Mouse (Mus musculus): ENCODE results near the gene Cks1b. TPM values are rescaled to one million over a fixed set of nuclear protein-coding genes. Genes with fewer than 3 reads are reported as not detected.

Gene Cks1b
- total and polyA plus RNA-seq, 3 experiments = 173 to 270 (median 268) TPM

- dilution Hi-C loops (cut with MboI; ENCODE audit: extremely low pct_ligation_motif_present, extremely low pct_unique_long_range_greater_than_20kb, low sequenced_read_pairs) = no loop called here
Measured at GRCm38 (mm10) chr3:89377831-89378230, 40.4 kb downstream of the Cks1b start.

GRCm38 (mm10) chr3:89373581-89374231 lies 44.5 kb downstream of the Cks1b start:
- Histone ChIP-seq H3K27me3 (replicated peaks) (no peaks in the 10 kb centered on the region), H3K36me3 (replicated peaks in 1 of 2; ENCODE audit: control insufficient read depth in 1 of 2, insufficient read depth in 1 of 2, low read length in 1 of 2) (peaks cover 11 to 26% of the 10 kb centered on the region in 2 experiments), H3K4me3 (replicated peaks in 1 of 3; ENCODE audit: low read depth in 2 of 3, low read length in 2 of 3, poor library complexity in 1 of 3) (no peak overlapping the region), H3K9ac (ENCODE audit: insufficient read depth, low read depth) (no peak overlapping the region), H3K4me1 (ENCODE audit: control insufficient read depth in 1 of 2, insufficient read depth in 2 of 2) (peaks cover 15 to 29% of the 10 kb centered on the region in 2 experiments), H3K79me2 (replicated peaks; ENCODE audit: control insufficient read depth, extremely low read depth, insufficient read depth, poor library complexity, severe bottlenecking) (no peaks in the 10 kb centered on the region), H3K4me2 (ENCODE audit: insufficient read depth, low read depth, poor library complexity, severe bottlenecking) (no peak overlapping the region), H3K9me3 (replicated peaks; ENCODE audit: low read length) (no peaks in the 10 kb centered on the region), H3K27ac (ENCODE audit: insufficient read depth, low read depth) (no peak overlapping the region)
- dilution Hi-C loops (cut with MboI; ENCODE audit: extremely low pct_ligation_motif_present, extremely low pct_unique_long_range_greater_than_20kb, low sequenced_read_pairs) = no loop called here
- DNase-seq (ENCODE audit: extremely low read depth) = no peak
- TF ChIP-seq GABPA (IDR thresholded peaks at IDR 0.05; ENCODE audit: insufficient replicate concordance, low read depth, low read length) = no peak
- no peak for TF ChIP-seq IRF4 (IDR thresholded peaks at IDR 0.05; ENCODE audit: low read depth, low read length)
- no peak for TF ChIP-seq POLR2A (IDR thresholded peaks at IDR 0.05; ENCODE audit: low read depth, low read length)
- TF ChIP-seq MAX (IDR thresholded peaks at IDR 0.05; ENCODE audit: low read length) = no peak
- no peak for TF ChIP-seq MXI1 (IDR thresholded peaks at IDR 0.05; ENCODE audit: low read depth, low read length)
- no peak for TF ChIP-seq ZMIZ1 (IDR thresholded peaks at IDR 0.05; ENCODE audit: low read depth, low read length)
- TF ChIP-seq USF1 (IDR thresholded peaks at IDR 0.05; ENCODE audit: low read depth, low read length) = no peak
- TF ChIP-seq JUN (IDR thresholded peaks at IDR 0.05; ENCODE audit: insufficient read depth, low read depth, low read length) = no peak
- TF ChIP-seq CHD2 (IDR thresholded peaks at IDR 0.05; ENCODE audit: low read length) = no peak
- TF ChIP-seq TBP (conservative IDR thresholded peaks at IDR 0.05; ENCODE audit: low read depth, low read length) = no peak
- TF ChIP-seq TCF12 (IDR thresholded peaks at IDR 0.05; ENCODE audit: low read depth, low read length) = no peak
- no peak for TF ChIP-seq POLR2AphosphoS2 (IDR thresholded peaks at IDR 0.05; ENCODE audit: low read depth, low read length)
- no peak for TF ChIP-seq MAZ (IDR thresholded peaks at IDR 0.05; ENCODE audit: low read depth, low read length)
- TF ChIP-seq EP300 (IDR thresholded peaks at IDR 0.05; ENCODE audit: low read length) = no peak
- TF ChIP-seq JUND (conservative IDR thresholded peaks at IDR 0.05; ENCODE audit: low read depth, low read length) = no peak
- no peak for TF ChIP-seq ETS1 (conservative IDR thresholded peaks at IDR 0.05; ENCODE audit: low read depth, low read length)
- in situ Hi-C loops (cut with MboI; ENCODE audit: low pct_ligation_motif_present, low pct_unique_long_range_greater_than_20kb, low sequenced_read_pairs) = no loop called here

More at GRCm38 (mm10) chr3:89377831-89378230, 40.4 kb downstream of the Cks1b start:
- no peak for DNase-seq (ENCODE audit: extremely low read depth)
- H3K79me2 ChIP-seq (replicated peaks; ENCODE audit: control insufficient read depth, extremely low read depth, insufficient read depth, poor library complexity, severe bottlenecking) = 0 out of 2 replicates have a peak, but pooled peaks cover 5% of the 10 kb centered on the region
- peak overlapping the region; percentile 65; the same call in 1 of the 2 replicates for H3K4me2 ChIP-seq (ENCODE audit: insufficient read depth, low read depth, poor library complexity, severe bottlenecking)
- H3K27ac ChIP-seq (ENCODE audit: insufficient read depth, low read depth) = peak overlapping the region; percentile 74; the same call in 1 of the 2 replicates
- no peaks in the 10 kb centered on the region for H3K27me3 ChIP-seq (replicated peaks)
- peaks cover 39 to 64% of the 10 kb centered on the region in 2 experiments for H3K36me3 ChIP-seq (replicated peaks in 1 of 2; ENCODE audit: control insufficient read depth in 1 of 2, insufficient read depth in 1 of 2, low read length in 1 of 2)
- in situ Hi-C loops (cut with MboI; ENCODE audit: low pct_ligation_motif_present, low pct_unique_long_range_greater_than_20kb, low sequenced_read_pairs) = no loop called here
- no peak for TF ChIP-seq MYC (IDR thresholded peaks at IDR 0.05; ENCODE audit: low read depth, low read length)
- TF ChIP-seq MAFK (IDR thresholded peaks at IDR 0.05; ENCODE audit: insufficient replicate concordance, low read length) = no peak
- no peak for TF ChIP-seq ZC3H11A (IDR thresholded peaks at IDR 0.05; ENCODE audit: low read depth, low read length)
- no peak for TF ChIP-seq KAT2A (IDR thresholded peaks at IDR 0.05; ENCODE audit: insufficient replicate concordance, low read length)
- TF ChIP-seq USF1 (IDR thresholded peaks at IDR 0.05; ENCODE audit: low read depth, low read length) = no peak
- H3K4me3 ChIP-seq (replicated peaks in 1 of 3; ENCODE audit: low read depth in 2 of 3, low read length in 2 of 3, poor library complexity in 1 of 3) = no peak overlapping the region
- H3K9me3 ChIP-seq (replicated peaks; ENCODE audit: low read length) = no peaks in the 10 kb centered on the region
- peaks cover 24 to 68% of the 10 kb centered on the region in 2 experiments for H3K4me1 ChIP-seq (ENCODE audit: control insufficient read depth in 1 of 2, insufficient read depth in 2 of 2)
- no peak overlapping the region for H3K9ac ChIP-seq (ENCODE audit: insufficient read depth, low read depth)

Data from CH12.LX (cell line).